Mouse (Mus musculus) 3134 (cell line): Measurements from ENCODE around the gene Olfr761.
"Not testable (repeated sequence)": the region's sequence is repeated elsewhere in the genome, so short reads cannot be mapped to it uniquely, and the experiment has no call there.

ENCODE experiments used
- DNase-seq: peaks from one replicate; pipeline ENCODE4 v3.0.0-alpha.2; 2011; ENCODE audit warnings: low spot score; ENCODE audit not compliant: insufficient read length; ENCODE audit errors: extremely low read depth

Olfr761 gene

GRCm38 (mm10) chr17:37952979-37953378 is at the start of gene Olfr761:
Gene Olfr761 (minus strand): TSS chr17:37953079.
- DNase-seq, result no peak

GRCm38 (mm10) chr17:37995635-37996307 is 42.9 kb upstream of the Olfr761 start:
- DNase-seq, result peak; percentile 58

- DNase-seq, result no peak
These were observed 37.6 kb upstream of the Olfr761 start for GRCm38 (mm10) chr17:37990453-37990961.

GRCm38 (mm10) chr17:37973591-37973990 is 20.7 kb upstream of the Olfr761 start:
- DNase-seq, result no peak

- DNase-seq, result no peak
These were observed 32.6 kb downstream of the Olfr761 start, which contains the start of gene Olfr128 for GRCm38 (mm10) chr17:37920248-37920647. Gene Olfr128 (plus strand): TSS chr17:37920548.

GRCm38 (mm10) chr17:37906821-37907220 is 46.1 kb downstream of the Olfr761 start:
- DNase-seq, result not testable (repeated sequence)
